Mouse (Mus musculus): Measurements from ENCODE around the gene Ascl5. TPM values are rescaled to one million over a fixed set of nuclear protein-coding genes. Genes with fewer than 3 reads are reported as not detected.
A peak's percentile ranks its signal among the peaks of the same experiment; 100 is the strongest.

The Ascl5 gene
- total RNA-seq (2021) = 1 to 10 TPM in 1 of 2 experiments, under 1 TPM in 1; 0.87 to 1.9 TPM

GRCm38 (mm10) chr1:136050312-136051012 lies at the start of gene Ascl5:
Ascl5 (plus strand) TSS chr1:136050804.
- intact Hi-C loops (cut with DNase I) = loop anchor here (2.0 kb wide), 2 partner anchors 26 to 116 kb away; no protein-coding TSS in a partner anchor
- DNase-seq (ENCODE audit: low spot score in 2 of 2) = peak in 1 of 2 experiments; percentile 61

GRCm38 (mm10) chr1:136001438-136001837 lies 49.2 kb upstream of the Ascl5 start:
- intact Hi-C loops (cut with DNase I) = no loop called here

GRCm38 (mm10) chr1:136006292-136006748 lies 44.3 kb upstream of the Ascl5 start, which contains the start of gene Igfn1:
Igfn1 (minus strand) TSS chr1:136006342.
- intact Hi-C loops (cut with DNase I) = loop anchor here (5.0 kb wide), 1 partner anchor 49 kb away; no protein-coding TSS in a partner anchor
- DNase-seq (ENCODE audit: low spot score in 2 of 2) = no peak

More at GRCm38 (mm10) chr1:136001438-136001837, 49.2 kb upstream of the Ascl5 start:
- no peak for DNase-seq (ENCODE audit: low spot score in 2 of 2)

- DNase-seq (ENCODE audit: low spot score in 2 of 2) = peak; percentile 40 to 61
- intact Hi-C loops (cut with DNase I) = loop anchor here (5.0 kb wide), 1 partner anchor 50 kb away; no protein-coding TSS in a partner anchor
Measured at GRCm38 (mm10) chr1:136007211-136008158, 43.1 kb upstream of the Ascl5 start, which contains the start of gene Tmem9. Tmem9 (plus strand) TSS chr1:136008150.

- DNase-seq (ENCODE audit: low spot score in 2 of 2) = no peak
- intact Hi-C loops (cut with DNase I) = loop anchor here (5.0 kb wide), 1 partner anchor 51 kb away; no protein-coding TSS in a partner anchor
Measured at GRCm38 (mm10) chr1:136008159-136008533, 42.5 kb upstream of the Ascl5 start.

- intact Hi-C loops (cut with DNase I) = no loop called here
- DNase-seq (ENCODE audit: low spot score in 2 of 2) = no peak
Measured at GRCm38 (mm10) chr1:136010247-136010646, 40.4 kb upstream of the Ascl5 start.

- intact Hi-C loops (cut with DNase I) = no loop called here
- no peak for DNase-seq (ENCODE audit: low spot score in 2 of 2)
Measured at GRCm38 (mm10) chr1:136013513-136013912, 37.1 kb upstream of the Ascl5 start.

- intact Hi-C loops (cut with DNase I) = no loop called here
- DNase-seq (ENCODE audit: low spot score in 2 of 2) = no peak
Measured at GRCm38 (mm10) chr1:136014796-136015502, 35.7 kb upstream of the Ascl5 start.

GRCm38 (mm10) chr1:136017307-136017706 lies 33.3 kb upstream of the Ascl5 start:
- no peak for DNase-seq (ENCODE audit: low spot score in 2 of 2)
- intact Hi-C loops (cut with DNase I) = no loop called here

- peak; percentile 94 to 98 for DNase-seq (ENCODE audit: low spot score in 2 of 2)
- intact Hi-C loops (cut with DNase I) = no loop called here
Measured at GRCm38 (mm10) chr1:136017907-136018313, 32.7 kb upstream of the Ascl5 start.

GRCm38 (mm10) chr1:136018390-136019189 lies 32.0 kb upstream of the Ascl5 start:
- intact Hi-C loops (cut with DNase I) = no loop called here
- no peak for DNase-seq (ENCODE audit: low spot score in 2 of 2)

- DNase-seq (ENCODE audit: low spot score in 2 of 2) = no peak
- intact Hi-C loops (cut with DNase I) = no loop called here
Measured at GRCm38 (mm10) chr1:136030201-136030600, 20.4 kb upstream of the Ascl5 start.

GRCm38 (mm10) chr1:136031697-136032096 lies 18.9 kb upstream of the Ascl5 start:
- intact Hi-C loops (cut with DNase I) = no loop called here
- DNase-seq (ENCODE audit: low spot score in 2 of 2) = no peak

GRCm38 (mm10) chr1:136032961-136033360 lies 17.6 kb upstream of the Ascl5 start:
- intact Hi-C loops (cut with DNase I) = no loop called here

GRCm38 (mm10) chr1:136038746-136039538 lies 11.7 kb upstream of the Ascl5 start:
- intact Hi-C loops (cut with DNase I) = no loop called here
- peak; percentile 41 to 82 for DNase-seq (ENCODE audit: low spot score in 2 of 2)

More at GRCm38 (mm10) chr1:136032961-136033360, 17.6 kb upstream of the Ascl5 start:
- DNase-seq (ENCODE audit: low spot score in 2 of 2) = no peak

- intact Hi-C loops (cut with DNase I) = loop anchor here (5.0 kb wide), 1 partner anchor 482 kb away; no protein-coding TSS in a partner anchor
- DNase-seq (ENCODE audit: low spot score in 2 of 2) = no peak
Measured at GRCm38 (mm10) chr1:136040452-136040851, 10.2 kb upstream of the Ascl5 start.

- DNase-seq (ENCODE audit: low spot score in 2 of 2) = peak in 1 of 2 experiments; percentile 44
Measured at GRCm38 (mm10) chr1:136040874-136041273, 9.7 kb upstream of the Ascl5 start.

More at GRCm38 (mm10) chr1:136040874-136041273, 9.7 kb upstream of the Ascl5 start:
- intact Hi-C loops (cut with DNase I) = loop anchor here (5.0 kb wide), 1 partner anchor 481 kb away; no protein-coding TSS in a partner anchor
